Mouse (Mus musculus) embryo, embryonic 10.5 days (tissue): ENCODE measurements around the gene Ntrk2.
A peak's percentile ranks its signal among the peaks of the same experiment; 100 is the strongest.

ENCODE experiments used
- DNase-seq: peaks from one replicate; pipeline ENCODE4 v3.0.0-alpha.2; 2015; ENCODE audit warnings: low spot score

The Ntrk2 gene

DNA sequence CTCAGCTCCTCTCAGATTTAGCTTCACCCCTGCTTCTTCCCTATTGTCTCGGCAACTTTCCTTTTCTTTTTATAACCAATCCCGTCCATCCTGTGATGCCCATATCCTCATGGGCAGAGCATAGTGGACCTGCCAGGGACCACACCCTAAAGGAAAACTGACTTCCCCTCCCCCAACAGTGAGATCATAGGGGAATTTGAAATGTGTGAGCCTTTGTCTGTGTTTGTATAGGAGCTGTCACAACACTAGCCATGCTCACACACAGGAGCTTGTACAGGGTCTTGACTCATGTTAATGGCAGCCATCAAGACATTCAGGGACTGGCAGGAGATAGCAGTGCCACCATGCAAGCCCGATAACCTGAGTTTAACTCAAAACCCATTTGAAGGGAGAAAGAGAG, 118.1 kb downstream of the Ntrk2 start:
- no peak for DNase-seq

DNA sequence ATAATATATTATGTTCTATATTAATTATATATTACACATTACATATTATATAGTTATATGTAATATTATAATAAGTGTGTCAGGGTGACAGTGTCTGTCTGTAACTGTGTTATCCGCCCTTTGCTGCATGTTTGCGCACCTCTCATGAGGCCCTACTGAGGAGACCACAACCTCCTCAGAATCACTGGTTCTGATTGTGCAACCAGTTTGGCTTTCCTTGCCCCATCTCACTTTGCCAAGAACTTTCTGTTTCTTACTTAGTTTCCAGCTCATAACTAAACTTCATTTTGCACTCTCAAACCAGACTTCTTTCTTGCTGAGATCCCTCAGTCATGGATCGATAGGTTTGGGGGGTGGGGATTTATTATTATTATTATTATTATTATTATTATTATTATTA, 120.8 kb downstream of the Ntrk2 start:
- no peak for DNase-seq

DNA sequence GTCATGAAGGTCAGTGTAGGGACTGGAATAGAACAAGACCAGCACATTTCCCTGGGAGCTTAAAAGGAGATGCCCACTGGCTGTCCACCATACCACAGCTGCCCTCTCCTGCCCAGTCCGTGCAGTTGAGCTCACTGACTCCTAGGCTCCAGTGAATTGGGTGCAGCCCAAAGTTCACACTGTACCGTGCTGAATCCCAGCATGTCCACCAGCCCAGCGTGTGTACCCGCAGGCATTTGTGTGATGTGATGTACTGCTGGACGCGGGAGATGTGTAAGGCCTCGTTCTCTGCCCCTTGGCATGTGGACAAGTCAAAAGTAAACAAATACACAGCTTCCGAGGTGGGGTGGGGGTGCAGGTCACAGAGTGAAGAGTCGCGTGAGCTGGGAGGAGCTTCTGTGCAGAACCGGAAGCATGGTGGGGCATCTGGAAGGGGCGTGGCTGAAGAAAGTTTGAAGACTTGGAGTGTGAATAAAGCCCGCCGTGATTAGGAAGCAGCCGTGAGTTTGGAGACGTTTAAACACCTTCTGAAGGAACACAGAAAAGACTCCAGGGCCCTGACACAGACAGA, 121.4 kb downstream of the Ntrk2 start:
- no peak for DNase-seq

DNA sequence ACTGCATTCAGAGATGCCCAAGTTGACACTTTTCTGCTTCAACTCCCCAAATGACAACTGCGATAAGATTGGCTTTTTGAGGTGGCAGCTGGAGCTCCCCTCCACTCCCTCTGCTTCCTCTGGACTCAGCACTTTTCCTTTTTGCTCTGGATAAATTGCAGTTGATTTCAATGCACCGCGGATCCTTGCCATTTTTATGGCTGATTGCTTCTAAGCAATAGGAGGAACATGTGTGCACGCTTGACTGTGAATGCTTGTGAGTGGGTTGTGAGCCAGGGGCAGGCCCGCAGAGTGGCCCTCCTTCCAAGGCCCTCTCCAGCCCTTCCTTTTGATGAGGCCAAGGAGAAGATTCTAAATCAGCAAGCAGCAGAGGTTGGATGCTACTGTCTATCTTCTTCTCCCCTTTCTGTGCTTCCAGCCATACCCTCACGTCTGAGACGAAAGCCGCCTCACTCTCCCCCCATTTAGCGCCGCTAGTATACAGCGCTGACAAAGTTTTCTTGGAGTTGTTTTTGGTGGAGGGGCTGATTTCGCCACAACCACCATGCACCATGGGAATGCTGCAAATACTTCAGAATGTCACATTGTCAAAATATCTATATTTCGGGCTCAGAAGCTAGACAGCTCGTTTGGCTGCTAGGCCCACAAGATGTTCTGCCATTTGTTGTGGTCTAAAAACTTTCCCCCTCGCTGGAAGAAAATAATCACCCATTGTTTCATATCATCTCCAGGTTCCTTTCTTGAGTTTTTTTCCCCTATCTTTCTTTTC, 122.5 kb downstream of the Ntrk2 start:
- DNase-seq, result no peak

DNA sequence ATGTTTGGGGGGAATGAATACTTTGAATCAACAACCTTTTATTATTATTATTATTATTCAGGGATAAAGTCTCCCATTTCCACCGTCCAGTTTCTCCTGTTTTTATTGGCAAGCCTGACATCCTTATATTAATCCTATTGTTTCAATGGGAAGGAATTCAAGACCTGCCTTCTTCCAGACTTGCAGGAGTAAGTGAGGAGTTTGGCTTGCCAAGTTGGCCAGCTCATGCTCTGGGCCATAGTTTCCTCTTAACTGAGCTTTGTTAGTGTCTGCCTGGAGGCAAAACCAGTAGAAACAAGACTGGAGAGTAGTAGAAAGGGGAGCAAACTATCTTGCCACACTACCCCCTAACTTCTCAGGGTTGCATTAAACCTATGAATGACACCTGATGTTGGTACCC, 123.8 kb downstream of the Ntrk2 start:
- DNase-seq, result no peak

- DNase-seq, result no peak
These were observed 126.8 kb downstream of the Ntrk2 start for GRCm38 (mm10) chr13:58933126-58933525.

DNA sequence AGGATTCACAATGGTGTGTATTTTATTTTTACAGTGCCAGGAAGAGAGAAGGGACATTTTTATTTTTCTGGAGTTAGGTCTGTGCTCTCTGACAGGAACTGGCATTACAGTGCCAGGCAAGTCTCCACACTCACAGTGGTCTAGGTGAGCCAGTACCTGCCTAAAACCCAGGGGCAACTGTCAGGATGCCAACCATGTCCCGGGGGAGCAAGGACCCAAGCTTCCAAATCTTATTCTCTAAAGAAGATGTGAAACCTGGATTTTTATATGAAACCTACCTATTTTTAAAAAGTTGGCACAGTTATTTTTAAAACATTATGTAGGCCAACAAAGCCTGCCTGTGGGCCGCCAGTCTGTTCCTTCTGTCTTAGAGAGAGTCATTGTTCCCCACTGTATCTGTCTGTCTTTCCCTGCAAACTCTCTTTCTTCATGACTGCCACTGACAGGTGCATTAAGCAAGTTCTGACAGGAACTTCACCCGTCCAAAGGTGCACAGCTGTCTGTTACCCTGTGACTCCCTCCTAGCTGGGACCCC, 128.3 kb downstream of the Ntrk2 start:
- no peak for DNase-seq

- no peak for DNase-seq
These were observed 129.7 kb downstream of the Ntrk2 start for GRCm38 (mm10) chr13:58935956-58936495.

- no peak for DNase-seq
These were observed 131.5 kb downstream of the Ntrk2 start for GRCm38 (mm10) chr13:58937884-58938283.

DNA sequence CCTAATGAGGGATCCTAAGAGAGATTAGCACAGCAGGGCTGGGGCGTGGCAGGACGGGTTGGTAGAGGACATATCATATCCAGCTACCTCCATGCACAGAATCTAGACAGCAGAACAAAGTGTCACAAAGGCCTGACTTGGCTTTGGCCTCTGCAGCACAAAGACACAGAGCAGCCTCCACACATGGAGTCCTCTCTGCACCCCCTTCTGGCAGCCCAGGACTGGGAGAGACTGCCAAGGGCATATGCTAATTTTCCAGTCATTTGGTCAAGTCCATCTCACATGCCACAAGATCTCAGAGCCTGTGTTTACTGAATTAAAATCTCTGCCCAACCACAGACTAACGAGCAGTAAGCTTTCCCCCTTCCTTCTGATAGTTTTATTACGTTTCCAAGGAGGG, 132.1 kb downstream of the Ntrk2 start:
- no peak for DNase-seq

- no peak for DNase-seq
These were observed 133.8 kb downstream of the Ntrk2 start for GRCm38 (mm10) chr13:58940208-58940607.

DNA sequence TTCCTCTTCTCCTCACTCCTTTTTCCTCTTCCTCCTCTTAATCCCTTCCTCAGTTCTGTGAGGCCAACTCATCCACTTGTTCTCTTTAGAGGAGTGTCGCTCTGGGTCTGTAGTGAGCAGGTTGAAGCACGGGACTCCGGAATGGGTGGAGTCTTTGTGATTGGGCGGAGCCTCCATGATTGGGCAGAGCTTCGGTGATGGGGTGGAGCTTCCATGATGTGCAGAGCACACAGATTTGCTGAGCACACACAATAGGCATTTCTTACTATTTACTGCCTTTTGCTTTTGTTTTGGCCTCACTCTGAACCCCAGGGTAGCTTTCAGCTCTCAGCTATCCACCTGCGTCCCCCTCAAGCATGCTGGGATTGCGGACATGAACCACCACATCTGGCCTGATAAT, 134.4 kb downstream of the Ntrk2 start:
- no peak for DNase-seq

DNA sequence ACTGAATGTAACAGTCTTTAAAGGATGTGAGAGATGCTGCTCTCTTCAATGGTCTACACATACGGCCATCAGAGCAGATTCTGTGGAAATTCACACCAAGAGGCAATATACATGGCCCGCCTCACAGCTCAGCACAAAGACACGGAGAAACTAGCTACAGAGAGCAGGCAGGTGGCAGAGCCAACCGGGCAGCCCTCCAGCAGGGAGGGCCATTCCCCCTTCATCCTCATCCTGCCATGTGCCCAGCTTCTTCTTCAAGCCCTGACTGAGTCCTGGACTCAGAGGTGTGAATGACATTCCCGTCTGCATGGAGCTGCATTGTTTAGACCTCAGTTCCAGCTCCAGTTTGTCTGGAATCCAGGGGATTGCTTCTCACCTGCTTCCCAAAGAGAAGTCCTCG, 139.4 kb downstream of the Ntrk2 start:
- DNase-seq, result no peak

GRCm38 (mm10) chr13:58946589-58946988, 140.2 kb downstream of the Ntrk2 start:
- no peak for DNase-seq

DNA sequence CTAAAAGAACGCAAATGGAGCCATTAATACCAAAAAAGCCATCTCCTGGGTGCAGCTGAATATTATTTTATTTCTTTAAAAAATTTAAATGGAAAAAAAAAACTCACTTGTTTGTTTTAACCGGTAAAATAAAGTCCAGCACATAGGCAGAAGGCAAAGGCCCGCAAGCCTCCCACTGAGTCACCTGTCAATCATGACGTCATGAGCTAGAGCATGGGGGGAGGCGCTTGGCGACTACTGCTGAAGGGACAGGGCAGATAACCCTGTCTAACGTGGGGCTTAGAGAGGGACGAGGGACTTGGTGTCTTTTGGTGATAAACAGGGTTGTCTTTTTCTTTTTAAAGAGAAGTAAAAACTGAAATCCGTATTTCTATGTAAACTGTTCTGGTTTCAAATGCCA, 140.7 kb downstream of the Ntrk2 start:
- DNase-seq, result peak; percentile 32

DNA sequence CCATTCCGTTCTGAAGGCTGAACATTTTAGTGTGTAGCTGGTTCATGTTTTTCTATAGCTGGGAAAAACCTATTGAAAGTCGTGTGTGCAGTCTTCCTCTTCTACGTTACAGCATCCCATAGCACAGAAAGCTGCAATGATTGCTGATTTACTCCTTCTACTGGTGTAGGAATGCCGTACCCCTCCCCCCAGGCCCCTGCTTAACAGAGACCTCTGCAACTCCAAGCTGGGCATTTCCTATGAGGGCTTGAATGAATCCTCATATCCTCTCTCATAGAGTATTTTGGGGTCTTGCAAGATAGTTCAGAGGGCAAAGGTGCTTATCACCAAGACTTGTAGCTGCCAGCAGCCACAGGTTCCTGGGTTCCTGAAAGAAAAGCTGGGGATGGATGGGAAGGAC, 148.0 kb downstream of the Ntrk2 start:
- peak; percentile 30 for DNase-seq

- DNase-seq, result no peak
These were observed 148.4 kb downstream of the Ntrk2 start for GRCm38 (mm10) chr13:58954764-58955163.

DNA sequence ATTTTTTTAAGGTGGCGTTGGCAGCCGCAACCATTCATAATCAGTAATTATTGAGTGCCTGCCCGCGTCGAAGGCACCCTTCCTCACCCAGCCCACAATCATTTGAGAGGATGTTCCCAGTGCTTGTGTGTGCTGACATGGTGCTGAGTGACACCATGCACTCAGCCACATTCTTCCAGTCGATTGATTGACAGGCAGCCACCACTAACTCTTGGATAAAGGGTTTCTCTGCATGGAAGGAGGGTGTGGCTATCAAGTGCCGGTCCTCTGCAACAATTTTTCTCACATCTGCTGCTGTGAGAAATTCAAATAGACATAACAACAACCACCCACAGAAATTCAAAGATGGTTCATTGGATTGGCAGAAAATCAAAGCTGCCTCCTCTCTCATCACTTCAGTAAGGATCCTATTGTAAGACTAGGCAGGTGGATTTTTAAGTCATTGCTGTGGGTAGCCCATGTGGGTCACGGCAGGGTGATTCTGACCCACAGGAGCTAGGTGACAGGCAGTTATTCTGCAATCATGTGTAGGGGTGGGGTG, 148.9 kb downstream of the Ntrk2 start:
- no peak for DNase-seq

- no peak for DNase-seq
These were observed 152.0 kb downstream of the Ntrk2 start for GRCm38 (mm10) chr13:58958171-58958904.

DNA sequence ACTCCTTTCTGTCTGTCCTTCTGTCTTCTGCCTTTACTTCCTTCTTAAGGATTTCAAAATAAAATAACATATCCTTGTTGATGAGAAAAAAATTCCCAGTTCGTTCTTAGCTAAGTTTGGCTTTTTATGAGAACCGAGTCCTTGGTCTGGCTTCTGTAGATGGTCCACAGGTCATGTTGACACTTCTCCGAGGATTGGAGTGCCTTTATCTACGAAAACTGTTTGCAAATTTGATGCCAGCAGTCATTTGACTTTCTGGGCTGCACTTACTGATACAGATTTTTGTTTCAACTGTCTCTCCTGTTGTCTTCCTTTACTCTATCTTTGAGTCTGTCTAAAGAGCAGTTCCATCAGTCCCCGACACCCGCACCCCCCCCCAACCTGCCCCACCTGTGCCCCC, 154.0 kb downstream of the Ntrk2 start:
- DNase-seq, result no peak

- DNase-seq, result peak; percentile 27
These were observed 158.5 kb downstream of the Ntrk2 start for GRCm38 (mm10) chr13:58964701-58965359.

DNA sequence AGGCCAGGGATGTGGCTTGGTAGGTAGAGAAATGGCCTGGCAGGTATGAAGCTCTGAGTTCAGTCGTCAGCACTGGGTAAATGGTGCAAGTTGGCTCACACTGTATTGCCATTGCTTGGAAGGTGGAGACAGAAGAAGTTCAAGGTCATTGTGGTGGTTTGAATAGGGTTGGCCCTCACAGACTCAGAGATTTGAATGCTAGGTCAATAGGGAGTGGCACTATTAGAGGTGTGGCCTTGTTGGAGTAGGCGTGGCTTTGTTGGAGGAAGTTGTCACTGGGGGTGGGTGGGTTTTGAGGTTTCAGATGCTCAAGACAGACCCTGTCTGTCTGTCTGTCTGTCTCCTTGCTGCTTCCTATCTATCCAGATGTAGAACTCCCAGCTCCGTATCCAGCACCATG, 159.5 kb downstream of the Ntrk2 start:
- no peak for DNase-seq
